Mouse (Mus musculus): ENCODE measurements around the gene Lingo2.

- TF ChIP-seq CTCF (IDR thresholded peaks at IDR 0.05; ENCODE audit: control insufficient read depth, insufficient read depth, insufficient replicate concordance, low read depth, low read length) (no peak), POLR2A (IDR thresholded peaks at IDR 0.05; ENCODE audit: control insufficient read depth, low read depth, low read length) (no peak)
Observed at GRCm38 (mm10) chr4:36289701-36290053, 661.9 kb downstream of the Lingo2 start.
